Mouse (Mus musculus) C2C12 (cell line): ENCODE measurements around the gene Gli1. TPM values are rescaled to one million over a fixed set of nuclear protein-coding genes. Genes with fewer than 3 reads are reported as not detected.

Experiments
- H3K27me3 ChIP-seq: one replicate; pipeline ENCODE4 v1.6.1; 2011; ENCODE audit not compliant: control insufficient read depth, insufficient read depth, insufficient read length
- H3K36me3 ChIP-seq: one replicate; pipeline ENCODE4 v1.6.1; 2011; ENCODE audit not compliant: control insufficient read depth, insufficient read depth
- H3K4me3 ChIP-seq: one replicate; pipeline ENCODE4 v1.5.1; 2011; ENCODE audit warnings: mild to moderate bottlenecking, control low read depth; ENCODE audit not compliant: poor library complexity, insufficient read depth, severe bottlenecking
- H3K79me2 ChIP-seq: one replicate; pipeline ENCODE4 v1.6.1; 2011; ENCODE audit not compliant: control insufficient read depth, insufficient read depth
- H3K79me3 ChIP-seq: one replicate; pipeline ENCODE4 v1.6.1; 2011; ENCODE audit warnings: low read depth, control low read depth
- H3ac ChIP-seq: one replicate; pipeline ENCODE3; 2011; ENCODE audit warnings: low read depth; ENCODE audit not compliant: control insufficient read depth, insufficient read length
- CEBPB ChIP-seq: IDR thresholded peaks from one replicate; pipeline ENCODE4 v1.6.1; 2011; ENCODE audit warnings: low read depth, mild to moderate bottlenecking, control low read depth, moderate library complexity
- CTCF ChIP-seq: IDR thresholded peaks from one replicate; pipeline ENCODE4 v1.5.1; 2011; ENCODE audit not compliant: control insufficient read depth, insufficient read depth, insufficient read length
- FOSL1 ChIP-seq: IDR thresholded peaks from one replicate; pipeline ENCODE4 v1.8.0; 2011; ENCODE audit warnings: mild to moderate bottlenecking, low read length; ENCODE audit not compliant: poor library complexity, insufficient read depth, severe bottlenecking
- MAX ChIP-seq: IDR thresholded peaks from one replicate; pipeline ENCODE4 v1.6.1; 2011; ENCODE audit warnings: mild to moderate bottlenecking, control low read depth
- MYOD1 ChIP-seq: IDR thresholded peaks from one replicate; pipeline ENCODE4 v1.6.1; 2011; ENCODE audit warnings: low read depth; ENCODE audit not compliant: control insufficient read depth, insufficient read length
- MYOG ChIP-seq: IDR thresholded peaks from one replicate; pipeline ENCODE4 v1.6.1; 2011; ENCODE audit not compliant: control insufficient read depth, insufficient read length; ENCODE audit errors: extremely low read depth
- USF1 ChIP-seq: IDR thresholded peaks from one replicate; pipeline ENCODE4 v1.6.1; 2011; ENCODE audit warnings: low read depth, mild to moderate bottlenecking, control low read depth, moderate library complexity
- polyA plus RNA-seq: library from polyadenylated mRNA; unstranded; fragments of >200 nt; fragmentation: generic; extraction: Trizol; gene quantifications from one replicate; pipeline ENCODE4 v1.2.1, GENCODE M21; 2012; ENCODE audit warnings: missing spikeins

The Gli1 gene
- polyA plus RNA-seq, 1 experiment, result 1.6 TPM

- no peaks in the 10 kb centered on the region for H3K36me3 ChIP-seq
- TF ChIP-seq CTCF (no peak), FOSL1 (no peak), MAX (no peak), CEBPB (no peak), MYOD1 (no peak), MYOG (no peak), USF1 (no peak)
- H3K4me3 ChIP-seq, result no peak overlapping the region
- H3K27me3 ChIP-seq, result no peaks in the 10 kb centered on the region
- H3K79me3 ChIP-seq, result peaks cover 9% of the 10 kb centered on the region
- H3ac ChIP-seq, result no peak overlapping the region
- peaks cover 18% of the 10 kb centered on the region for H3K79me2 ChIP-seq
Measured at GRCm38 (mm10) chr10:127377700-127378099, 35.9 kb upstream of the Gli1 start.

GRCm38 (mm10) chr10:127371023-127371422, 29.2 kb upstream of the Gli1 start:
- Histone ChIP-seq H3K36me3 (no peaks in the 10 kb centered on the region), H3K79me3 (no peaks in the 10 kb centered on the region), H3ac (no peak overlapping the region), H3K4me3 (no peak overlapping the region), H3K79me2 (no peaks in the 10 kb centered on the region), H3K27me3 (peaks cover 11% of the 10 kb centered on the region)
- TF ChIP-seq MAX (no peak), MYOD1 (no peak), FOSL1 (no peak), CTCF (no peak), CEBPB (no peak), MYOG (no peak), USF1 (no peak)

- Histone ChIP-seq H3K79me3 (no peaks in the 10 kb centered on the region), H3K79me2 (no peaks in the 10 kb centered on the region), H3K36me3 (no peaks in the 10 kb centered on the region), H3K27me3 (peaks cover 11% of the 10 kb centered on the region), H3ac (no peak within 1 kb of the TSS), H3K4me3 (no peak within 1 kb of the TSS)
- no peak for TF ChIP-seq CTCF
- no peak for TF ChIP-seq USF1
Measured at GRCm38 (mm10) chr10:127369834-127370820, 28.4 kb upstream of the Gli1 start, which contains the start of gene Inhbc. Gene Inhbc, minus strand, starts transcription at chr10:127370431.

GRCm38 (mm10) chr10:127368273-127368672, 26.5 kb upstream of the Gli1 start:
- TF ChIP-seq USF1 (no peak), MYOD1 (no peak), CTCF (no peak), CEBPB (no peak), MAX (no peak), FOSL1 (no peak), MYOG (no peak)
- H3K27me3 ChIP-seq, result peaks cover 11% of the 10 kb centered on the region
- H3K79me2 ChIP-seq, result no peaks in the 10 kb centered on the region
- no peaks in the 10 kb centered on the region for H3K36me3 ChIP-seq
- no peak overlapping the region for H3K4me3 ChIP-seq
- no peak overlapping the region for H3ac ChIP-seq
- no peaks in the 10 kb centered on the region for H3K79me3 ChIP-seq

- Histone ChIP-seq H3K36me3 (no peaks in the 10 kb centered on the region), H3K4me3 (no peak overlapping the region), H3K79me3 (no peaks in the 10 kb centered on the region), H3ac (no peak overlapping the region), H3K27me3 (peaks cover 11% of the 10 kb centered on the region), H3K79me2 (no peaks in the 10 kb centered on the region)
- TF ChIP-seq CTCF (no peak), MAX (no peak), MYOD1 (no peak), FOSL1 (no peak), MYOG (no peak), CEBPB (no peak), USF1 (no peak)
Measured at GRCm38 (mm10) chr10:127367116-127367515, 25.3 kb upstream of the Gli1 start.
